Mouse (Mus musculus) heart, embryonic 13.5 days (tissue): ENCODE results near the gene Kpna7. TPM values are rescaled to one million over a fixed set of nuclear protein-coding genes. Genes with fewer than 3 reads are reported as not detected.
"Not testable (repeated sequence)": the region's sequence is repeated elsewhere in the genome, so short reads cannot be mapped to it uniquely, and the experiment has no call there.

Experiments used
- ATAC-seq: fragments of 200-750 bp; cut with Nextera tagmentation; 2 replicates; pipeline ENCODE4 v1.8.0; 2017; ENCODE audit warnings: moderate TSS enrichment; ENCODE audit not compliant: insufficient number of reproducible peaks, low FRiP score, low TSS enrichment; ENCODE audit errors: extremely low read depth
- H3K27ac ChIP-seq: fragments of 300-500 bp; sonication (generic); replicated peaks from 2 replicates; pipeline ENCODE4 v1.5.1; 2015; ENCODE audit warnings: moderate library complexity, mild to moderate bottlenecking, inconsistent platforms
- H3K27me3 ChIP-seq: fragments of 300-500 bp; sonication (generic); replicated peaks from 2 replicates; pipeline ENCODE4 v1.6.1; 2015; ENCODE audit warnings: mild to moderate bottlenecking, inconsistent platforms
- H3K36me3 ChIP-seq: fragments of 300-500 bp; sonication (generic); 2 replicates; pipeline ENCODE4 v1.6.1; 2015; ENCODE audit warnings: mild to moderate bottlenecking, inconsistent platforms
- H3K4me1 ChIP-seq: fragments of 300-500 bp; sonication (generic); 2 replicates; pipeline ENCODE4 v1.6.1; 2015; ENCODE audit warnings: inconsistent platforms
- H3K4me2 ChIP-seq: fragments of 300-500 bp; sonication (generic); 2 replicates; pipeline ENCODE4 v1.6.1; 2015; ENCODE audit warnings: inconsistent platforms, mild to moderate bottlenecking, moderate library complexity
- H3K4me3 ChIP-seq: fragments of 300-500 bp; sonication (generic); 2 replicates; pipeline ENCODE4 v1.5.1; 2015; ENCODE audit warnings: moderate library complexity, mild to moderate bottlenecking, inconsistent platforms
- H3K9ac ChIP-seq: fragments of 300-500 bp; sonication (generic); 2 replicates; pipeline ENCODE4 v1.6.1; 2015; ENCODE audit warnings: inconsistent platforms, mild to moderate bottlenecking, moderate library complexity
- H3K9me3 ChIP-seq: fragments of 300-500 bp; sonication (generic); 2 replicates; pipeline ENCODE4 v1.6.1; 2016; ENCODE audit warnings: inconsistent platforms
- WGBS: fragments of 180-500 bp; shearing (Covaris S2); methylation state at CpG from one replicate; pipeline ENCODE4 v1.1.7; 2015; ENCODE audit warnings: mixed read lengths; 5-methylcytosine and 5-hydroxymethylcytosine counted together
- polyA plus RNA-seq: library from polyadenylated mRNA; unstranded; fragments of >200 nt; fragmentation: Nextera tagmentation; extraction: Ambion mirVana; gene quantifications from 2 replicates; pipeline ENCODE4 v1.2.1, GENCODE M21; 2015

The Kpna7 gene
- polyA plus RNA-seq, 1 experiment from 2014 or later: not detected

- Histone ChIP-seq H3K9ac (no peak overlapping the region), H3K4me2 (no peak overlapping the region), H3K4me1 (no peaks in the 10 kb centered on the region), H3K27ac (no peak overlapping the region), H3K27me3 (no peaks in the 10 kb centered on the region), H3K4me3 (no peak overlapping the region), H3K36me3 (no peaks in the 10 kb centered on the region), H3K9me3 (0 out of 2 replicates have a peak, but pooled peaks cover 3% of the 10 kb centered on the region)
- 1% methylated on average over 5 of the region's 5 CpGs for WGBS
- ATAC-seq: no peak
Observed at GRCm38 (mm10) chr5:145069707-145070106, 14.1 kb downstream of the Kpna7 start.

GRCm38 (mm10) chr5:145068863-145069262 is 15.0 kb downstream of the Kpna7 start:
- H3K9ac ChIP-seq: no peak overlapping the region
- WGBS: 46% methylated on average over 3 of the region's 3 CpGs
- no peaks in the 10 kb centered on the region for H3K36me3 ChIP-seq
- no peaks in the 10 kb centered on the region for H3K4me1 ChIP-seq
- no peak overlapping the region for H3K4me2 ChIP-seq
- no peaks in the 10 kb centered on the region for H3K27me3 ChIP-seq
- 0 out of 2 replicates have a peak, but pooled peaks cover 3% of the 10 kb centered on the region for H3K9me3 ChIP-seq
- no peak for ATAC-seq
- no peak overlapping the region for H3K27ac ChIP-seq
- H3K4me3 ChIP-seq: no peak overlapping the region

GRCm38 (mm10) chr5:145064765-145065340 is 19.0 kb downstream of the Kpna7 start:
- no peaks in the 10 kb centered on the region for H3K36me3 ChIP-seq
- H3K4me1 ChIP-seq: no peaks in the 10 kb centered on the region
- 84% methylated on average over 1 of the region's 1 CpGs for WGBS

GRCm38 (mm10) chr5:145059524-145059923 is 24.3 kb downstream of the Kpna7 start:
- no peaks in the 10 kb centered on the region for H3K36me3 ChIP-seq
- no peaks in the 10 kb centered on the region for H3K4me1 ChIP-seq
- H3K4me2 ChIP-seq: no peak overlapping the region
- H3K9ac ChIP-seq: no peak overlapping the region
- WGBS: 69% methylated on average over 2 of the region's 2 CpGs
- no peaks in the 10 kb centered on the region for H3K27me3 ChIP-seq
- no peak for ATAC-seq
- H3K9me3 ChIP-seq: no peaks in the 10 kb centered on the region
- no peak overlapping the region for H3K4me3 ChIP-seq
- no peak overlapping the region for H3K27ac ChIP-seq

More at GRCm38 (mm10) chr5:145064765-145065340, 19.0 kb downstream of the Kpna7 start:
- Histone ChIP-seq H3K4me2 (no peak overlapping the region), H3K9ac (no peak overlapping the region), H3K9me3 (no peaks in the 10 kb centered on the region), H3K27me3 (no peaks in the 10 kb centered on the region), H3K4me3 (no peak overlapping the region), H3K27ac (no peak overlapping the region)
- ATAC-seq: no peak

GRCm38 (mm10) chr5:145058722-145059121 is 25.1 kb downstream of the Kpna7 start:
- no peaks in the 10 kb centered on the region for H3K36me3 ChIP-seq
- H3K27me3 ChIP-seq: no peaks in the 10 kb centered on the region
- 0 out of 2 replicates have a peak, but pooled peaks cover 3% of the 10 kb centered on the region for H3K4me1 ChIP-seq
- H3K9ac ChIP-seq: no peak overlapping the region
- no peak for ATAC-seq
- H3K27ac ChIP-seq: no peak overlapping the region
- no peak overlapping the region for H3K4me2 ChIP-seq
- H3K9me3 ChIP-seq: no peaks in the 10 kb centered on the region
- no peak overlapping the region for H3K4me3 ChIP-seq
- 86% methylated on average over 7 of the region's 7 CpGs for WGBS

- Histone ChIP-seq H3K9me3 (no peaks in the 10 kb centered on the region), H3K27me3 (no peaks in the 10 kb centered on the region), H3K4me1 (0 out of 2 replicates have a peak, but pooled peaks cover 3% of the 10 kb centered on the region), H3K36me3 (no peaks in the 10 kb centered on the region), H3K9ac (no peak overlapping the region), H3K4me2 (no peak overlapping the region), H3K27ac (no peak overlapping the region), H3K4me3 (no peak overlapping the region)
- 74% methylated on average over 8 of the region's 8 CpGs for WGBS
- no peak for ATAC-seq
Observed at GRCm38 (mm10) chr5:145057907-145058306, 25.9 kb downstream of the Kpna7 start.

- H3K9ac ChIP-seq, H3K27ac ChIP-seq, H3K27me3 ChIP-seq, H3K4me1 ChIP-seq, ATAC-seq, H3K9me3 ChIP-seq, H3K4me3 ChIP-seq, H3K4me2 ChIP-seq, H3K36me3 ChIP-seq: not testable (repeated sequence)
- WGBS: 25% methylated on average over 3 of the region's 3 CpGs
Observed at GRCm38 (mm10) chr5:145054187-145054586, 29.6 kb downstream of the Kpna7 start.

GRCm38 (mm10) chr5:145042690-145043089 is 41.1 kb downstream of the Kpna7 start, which contains the start of gene 1700018F24Rik:
TSS of gene 1700018F24Rik (plus strand) at chr5:145042990.
- not testable (repeated sequence) for ATAC-seq, H3K9ac ChIP-seq, H3K4me2 ChIP-seq, H3K4me3 ChIP-seq, H3K36me3 ChIP-seq, H3K4me1 ChIP-seq, H3K27ac ChIP-seq, H3K27me3 ChIP-seq, H3K9me3 ChIP-seq
- WGBS: 62% methylated on average over 3 of the region's 3 CpGs

- Histone ChIP-seq H3K4me1 (no peaks in the 10 kb centered on the region), H3K4me3 (no peak overlapping the region), H3K4me2 (no peak overlapping the region), H3K27me3 (no peaks in the 10 kb centered on the region), H3K9me3 (no peaks in the 10 kb centered on the region), H3K9ac (no peak overlapping the region), H3K27ac (no peak overlapping the region), H3K36me3 (no peaks in the 10 kb centered on the region)
- ATAC-seq: no peak
- WGBS: 40% methylated on average over 4 of the region's 4 CpGs
Observed at GRCm38 (mm10) chr5:145041628-145042027, 42.2 kb downstream of the Kpna7 start.

GRCm38 (mm10) chr5:145032391-145032790 is 51.4 kb downstream of the Kpna7 start, which contains the start of gene Gm4871:
TSS of gene Gm4871 (minus strand) at chr5:145032754.
- not testable (repeated sequence) for H3K9ac ChIP-seq, H3K4me1 ChIP-seq, H3K36me3 ChIP-seq, H3K4me2 ChIP-seq, ATAC-seq, H3K27me3 ChIP-seq, H3K4me3 ChIP-seq, H3K27ac ChIP-seq, H3K9me3 ChIP-seq
- 47% methylated on average over 5 of the region's 5 CpGs for WGBS

- H3K27me3 ChIP-seq, H3K9me3 ChIP-seq, H3K27ac ChIP-seq, ATAC-seq, H3K9ac ChIP-seq, H3K4me3 ChIP-seq, H3K4me2 ChIP-seq, H3K4me1 ChIP-seq, H3K36me3 ChIP-seq: not testable (repeated sequence)
- WGBS: 67% methylated on average over 1 of the region's 1 CpGs
Observed at GRCm38 (mm10) chr5:145030476-145030875, 53.4 kb downstream of the Kpna7 start.

GRCm38 (mm10) chr5:145020712-145021111 is 63.1 kb downstream of the Kpna7 start:
- not testable (repeated sequence) for H3K4me3 ChIP-seq, H3K9me3 ChIP-seq, H3K36me3 ChIP-seq, H3K9ac ChIP-seq, H3K27me3 ChIP-seq, H3K4me1 ChIP-seq, ATAC-seq, H3K27ac ChIP-seq, H3K4me2 ChIP-seq
- 6% methylated on average over 1 of the region's 1 CpGs for WGBS
